Mouse (Mus musculus) Patski (cell line): ENCODE measurements at regions not wholly inside any gene's neighbourhood (a gene's known extent, or its start where the extent isn't known, plus 50 kb on each side); places are given as distances from the start of the nearest gene placed in this dataset.

ENCODE experiments used
- ATAC-seq: fragments of 100-300 bp; one replicate; pipeline ENCODE4 v1.8.0; 2021
- CTCF ChIA-PET: fragments of 350-600 bp; sonication (Branson Sonifier 250); formaldehyde crosslinking; loops from one replicate; lab custom pipeline; 2022; ENCODE audit warnings: inconsistent platforms; lab: Charles Lee
- POLR2A ChIA-PET: fragments of 350-600 bp; sonication (Branson Sonifier 250); formaldehyde crosslinking; loops from one replicate; lab custom pipeline; 2022; ENCODE audit warnings: antibody characterized with exemption, inconsistent platforms; lab: Charles Lee
- DNase-seq: peaks from one replicate; pipeline ENCODE4 v3.0.0-alpha.2; 2011; ENCODE audit warnings: low read depth, low spot score
- H3K27me3 ChIP-seq: fragments of 371-371 bp; one replicate; pipeline ENCODE4 v1.5.1; 2021
- CTCF ChIP-seq: fragments of 100-300 bp; IDR thresholded peaks from one replicate; pipeline ENCODE4 v1.5.1; 2021
- in situ Hi-C: fragments of 300-500 bp; cut with MboI; formaldehyde crosslinking; loops from 3 replicates; pipeline ENCODE4 v1.11.1; 2018; ENCODE audit warnings: low pct_unique_long_range_greater_than_20kb, mixed read lengths

GRCm38 (mm10) chr3:52821450-52821849, 195.6 kb downstream of the Cog6 start:
- ChIA-PET CTCF (no interaction called here), POLR2A (no interaction called here)
- ATAC-seq = no peak
- in situ Hi-C loops = no loop called here
- DNase-seq = no peak
- H3K27me3 ChIP-seq = peaks cover 32% of the 10 kb centered on the region
- no peak for TF ChIP-seq CTCF

GRCm38 (mm10) chr3:52818401-52818800, 198.6 kb downstream of the Cog6 start:
- ChIA-PET POLR2A (no interaction called here), CTCF (interaction anchor here (0.8 to 1.1 kb wide), 3 partner anchors 9 to 26 kb away, joined by 3 to 6 read pairs (median 3); no protein-coding TSS in a partner anchor)
- no peak for TF ChIP-seq CTCF
- in situ Hi-C loops = no loop called here
- H3K27me3 ChIP-seq = peaks cover 15% of the 10 kb centered on the region
- ATAC-seq (no peak), DNase-seq (no peak)

DNA sequence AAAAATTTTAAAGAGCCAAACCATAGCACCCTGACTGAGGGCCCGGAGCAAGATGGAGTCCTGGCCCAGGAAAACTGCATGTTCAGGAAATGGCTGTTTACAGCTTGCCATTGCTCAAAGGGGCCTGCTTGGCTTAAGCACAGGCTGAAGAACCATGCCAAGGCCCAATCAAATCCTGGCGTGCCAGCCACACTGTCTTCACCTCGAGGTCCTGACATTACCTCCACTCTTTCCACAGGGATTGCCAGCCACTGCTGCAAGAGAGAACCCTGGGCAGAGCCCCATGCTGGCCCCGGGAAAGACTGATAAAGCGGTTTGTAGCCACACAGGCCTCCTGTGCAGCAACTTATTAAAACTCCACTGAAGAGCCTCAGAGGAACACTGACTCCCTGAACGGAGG, 199.6 kb downstream of the Cog6 start:
- ATAC-seq (no peak), DNase-seq (no peak)
- peaks cover 15% of the 10 kb centered on the region for H3K27me3 ChIP-seq
- TF ChIP-seq CTCF = no peak
- ChIA-PET POLR2A (no interaction called here), CTCF (interaction anchor here (0.7 kb wide), 1 partner anchor 563 kb away, joined by 3 read pairs; no protein-coding TSS in a partner anchor)
- in situ Hi-C loops = no loop called here

- CTCF ChIA-PET = interaction anchor here (1.0 kb wide), 1 partner anchor 15 kb away, joined by 3 read pairs; no protein-coding TSS in a partner anchor
- ATAC-seq = no peak
- POLR2A ChIA-PET = interaction anchor here (0.6 to 1.4 kb wide), 2 partner anchors 14 to 414 kb away, joined by 3 to 4 read pairs; no protein-coding TSS in a partner anchor
- DNase-seq = no peak
- TF ChIP-seq CTCF = no peak
- peaks cover 9% of the 10 kb centered on the region for H3K27me3 ChIP-seq
- in situ Hi-C loops = no loop called here
Observed at GRCm38 (mm10) chr3:52815497-52815896, 201.5 kb downstream of the Cog6 start.

DNA sequence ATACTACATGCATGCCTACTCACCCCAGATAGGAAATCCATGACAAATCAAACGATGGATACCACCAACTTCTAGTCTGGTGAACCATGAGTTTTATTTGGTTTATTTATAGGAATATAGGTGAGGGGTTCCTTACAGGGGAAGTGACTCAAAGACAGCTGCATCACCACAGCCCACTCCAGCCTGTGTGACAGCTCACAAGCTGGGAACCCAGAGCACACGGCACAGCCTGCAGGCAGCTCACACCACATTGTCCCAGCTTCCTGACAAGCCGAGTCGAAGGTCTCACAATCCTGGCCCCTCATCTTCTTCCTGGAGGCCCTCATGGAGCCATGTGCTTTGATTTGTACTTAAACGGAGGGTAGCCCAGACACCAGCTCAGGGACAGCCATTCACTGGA, 214.7 kb downstream of the Cog6 start:
- ChIA-PET CTCF (interaction anchor here (0.9 to 3.0 kb wide), 7 partner anchors 12 to 544 kb away, joined by 3 to 13 read pairs (median 3); no protein-coding TSS in a partner anchor), POLR2A (interaction anchor here (0.8 kb wide), 1 partner anchor 13 kb away, joined by 3 read pairs; no protein-coding TSS in a partner anchor)
- TF ChIP-seq CTCF = no peak
- ATAC-seq (no peak), DNase-seq (no peak)
- peaks cover 3% of the 10 kb centered on the region for H3K27me3 ChIP-seq
- in situ Hi-C loops = no loop called here

DNA sequence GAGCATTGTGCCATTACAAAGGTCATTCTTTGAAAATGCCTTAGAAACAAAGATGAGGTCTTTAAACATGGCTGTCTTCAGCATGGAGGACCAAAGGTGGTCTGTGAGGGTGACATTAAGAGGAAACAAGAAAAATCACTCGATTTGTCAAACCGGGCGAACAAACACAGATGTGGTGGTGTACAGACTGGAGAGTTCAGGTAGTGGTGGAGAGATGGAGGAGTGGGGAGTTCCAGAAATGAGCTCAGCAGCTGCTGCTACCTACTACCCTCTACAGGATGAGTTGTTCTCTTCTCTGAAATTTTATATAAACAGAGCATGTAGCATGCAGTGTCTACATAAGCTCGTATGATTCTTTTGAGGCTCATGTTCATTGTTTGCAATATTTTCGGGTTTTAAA, 215.6 kb downstream of the Cog6 start:
- DNase-seq (no peak), ATAC-seq (no peak)
- TF ChIP-seq CTCF = no peak
- in situ Hi-C loops = no loop called here
- ChIA-PET POLR2A (interaction anchor here (0.8 kb wide), 1 partner anchor 13 kb away, joined by 3 read pairs; no protein-coding TSS in a partner anchor), CTCF (interaction anchor here (0.6 to 3.0 kb wide), 10 partner anchors 9 to 544 kb away, joined by 3 to 13 read pairs (median 3); no protein-coding TSS in a partner anchor)
- peaks cover 3% of the 10 kb centered on the region for H3K27me3 ChIP-seq

GRCm38 (mm10) chr3:52800673-52801072, 216.4 kb downstream of the Cog6 start:
- ATAC-seq (no peak), DNase-seq (no peak)
- peak; percentile 59 for TF ChIP-seq CTCF
- ChIA-PET POLR2A (interaction anchor here (0.7 kb wide), 1 partner anchor 624 kb away, joined by 4 read pairs; no protein-coding TSS in a partner anchor), CTCF (interaction anchor here (1.0 to 3.0 kb wide), 8 partner anchors 11 to 559 kb away, joined by 3 to 13 read pairs (median 4); no protein-coding TSS in a partner anchor)
- in situ Hi-C loops = no loop called here
- H3K27me3 ChIP-seq = peaks cover 3% of the 10 kb centered on the region

GRCm38 (mm10) chr3:52797801-52798200, 219.2 kb downstream of the Cog6 start:
- POLR2A ChIA-PET = no interaction called here
- DNase-seq = no peak

DNA sequence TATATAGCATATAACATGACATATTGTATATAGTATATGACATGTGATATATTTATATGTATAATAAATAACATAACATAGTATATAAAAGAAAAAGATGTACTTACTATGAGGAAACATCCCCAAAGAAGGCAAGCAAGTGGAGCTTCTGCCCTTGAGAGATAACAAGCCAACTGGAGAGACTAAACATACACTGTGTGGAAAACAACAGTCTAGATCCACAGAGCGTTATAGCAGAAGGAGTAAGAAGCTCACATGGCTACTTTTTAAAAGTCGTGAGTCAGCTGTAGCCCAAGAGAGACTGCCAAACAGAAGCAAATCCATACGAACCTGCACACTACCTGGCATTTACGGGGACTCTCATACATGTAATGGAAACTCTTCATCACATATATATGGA, 219.9 kb downstream of the Cog6 start:
- in situ Hi-C loops = no loop called here
- ATAC-seq (no peak), DNase-seq (no peak)
- peaks cover 4% of the 10 kb centered on the region for H3K27me3 ChIP-seq
- ChIA-PET POLR2A (no interaction called here), CTCF (interaction anchor here (1.4 to 3.2 kb wide), 2 partner anchors 8 to 11 kb away, joined by 4 to 10 read pairs; no protein-coding TSS in a partner anchor)
- no peak for TF ChIP-seq CTCF

More at GRCm38 (mm10) chr3:52797801-52798200, 219.2 kb downstream of the Cog6 start:
- ATAC-seq = no peak
- CTCF ChIA-PET = interaction anchor here (1.4 to 3.2 kb wide), 2 partner anchors 9 to 11 kb away, joined by 4 to 10 read pairs; no protein-coding TSS in a partner anchor
- TF ChIP-seq CTCF = no peak
- in situ Hi-C loops = no loop called here
- peaks cover 6% of the 10 kb centered on the region for H3K27me3 ChIP-seq

DNA sequence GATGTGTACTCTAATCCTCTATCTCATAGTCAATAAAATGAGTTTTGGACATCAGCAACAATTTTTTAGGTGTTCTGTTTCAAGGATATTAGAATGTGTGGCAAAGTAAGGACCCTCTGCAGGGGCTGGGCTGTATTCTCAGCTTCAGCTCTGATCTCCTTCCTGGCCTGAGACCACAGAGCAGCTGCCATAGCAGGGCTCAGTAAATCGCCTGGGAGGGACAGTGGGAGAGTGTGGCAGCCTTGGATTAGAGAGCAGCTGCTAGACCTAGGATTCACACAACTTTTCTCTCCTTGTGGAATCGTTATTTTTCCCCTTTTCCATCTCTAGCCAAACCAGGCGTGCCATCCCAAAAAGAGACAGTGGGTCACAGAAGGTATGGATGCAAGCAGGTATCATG, 222.8 kb downstream of the Cog6 start:
- DNase-seq (no peak), ATAC-seq (no peak)
- ChIA-PET POLR2A (no interaction called here), CTCF (interaction anchor here (1.1 to 1.7 kb wide), 3 partner anchors 13 to 531 kb away, joined by 3 to 4 read pairs (median 4); no protein-coding TSS in a partner anchor)
- peaks cover 9% of the 10 kb centered on the region for H3K27me3 ChIP-seq
- in situ Hi-C loops = no loop called here
- TF ChIP-seq CTCF = no peak

- no peak for DNase-seq
- no peak for TF ChIP-seq CTCF
- no peak for ATAC-seq
- H3K27me3 ChIP-seq = peaks cover 13% of the 10 kb centered on the region
- in situ Hi-C loops = no loop called here
- POLR2A ChIA-PET = no interaction called here
- CTCF ChIA-PET = no interaction called here
Observed at GRCm38 (mm10) chr3:52792801-52793200, 224.2 kb downstream of the Cog6 start.
